ENCODE assay signal across 24 mouse cellular contexts in genomic region chr8:123247748-123248147, GRCm38 (mm10). TPM values are rescaled to one million over a fixed set of nuclear protein-coding genes. Genes with fewer than 3 reads are reported as not detected.
"Had no signal": no experiment of that assay in that cellular context is flagged by ENCODE, and none has a peak within 500 bp of the region (broad histone marks: within the 10 kb centered on the region; RNA-seq: fewer than 3 reads in every experiment).

No protein-coding gene starts in this region.

- H3K9me3 ChIP-seq: heart, embryonic 10.5 days; heart, embryonic 12.5 days; hindbrain, embryonic 10.5 days; intestine, embryonic 15.5 days; limb, embryonic 10.5 days; limb, embryonic 12.5 days; liver, embryonic 13.5 days had no signal

- H3K27ac ChIP-seq: gastrocnemius, adult 2 months; heart, adult 2 months; heart, embryonic 10.5 days; hindbrain, embryonic 10.5 days; hindbrain, embryonic 14.5 days; intestine, embryonic 15.5 days; layer of hippocampus, adult 2 months; left cerebral cortex, adult 2 months; limb, embryonic 10.5 days; limb, embryonic 12.5 days; liver, embryonic 13.5 days had no signal

- H3K27me3 ChIP-seq: heart, embryonic 12.5 days; intestine, embryonic 15.5 days; limb, embryonic 12.5 days; liver, embryonic 13.5 days had no signal

- H3K4me3 ChIP-seq: gastrocnemius, adult 2 months; heart, adult 2 months; heart, embryonic 10.5 days; heart, embryonic 12.5 days; hindbrain, embryonic 10.5 days; intestine, embryonic 15.5 days; layer of hippocampus, adult 2 months; left cerebral cortex, adult 2 months; limb, embryonic 10.5 days; limb, embryonic 12.5 days; liver, embryonic 13.5 days had no signal

- H3K9ac ChIP-seq: heart, embryonic 12.5 days; hindbrain, embryonic 14.5 days; intestine, embryonic 15.5 days; limb, embryonic 12.5 days; liver, embryonic 13.5 days had no signal

- DNase-seq: gastrocnemius, adult 2 months; gastrocnemius, postnatal 10 days; gastrocnemius, postnatal 25 days; heart, adult 2 months; heart, postnatal 10 days; heart, postnatal 4 days; kidney, adult 18-20 months; kidney, adult 8-10 months; kidney, postnatal 10 days; kidney, postnatal 4 days; liver; liver, embryonic 13.5 days had no signal

- H3K4me1 ChIP-seq: intestine, embryonic 15.5 days had no signal

- ATAC-seq: hindbrain, embryonic 16.5 days; inflammation-experienced regulatory T-cells, adult 6 months; intestine, embryonic 15.5 days; intestine, postnatal 0 days had no signal

- H3K4me2 ChIP-seq: heart, embryonic 12.5 days; hindbrain, embryonic 14.5 days; intestine, embryonic 15.5 days; limb, embryonic 12.5 days; liver, embryonic 13.5 days had no signal

RNA-seq across cellular contexts. Expression of gene Spata33, which starts 35.1 kb away (rescaled TPM):
- polyA plus RNA-seq: inflammation-experienced regulatory T-cells, adult 6 months had no signal
